Mouse (Mus musculus): ENCODE data around the gene Mical3.

GRCm38 (mm10) chr6:121109998-121110603 lies 20.7 kb downstream of the Mical3 start:
- TF ChIP-seq CTCF (IDR thresholded peaks at IDR 0.05; ENCODE audit: borderline replicate concordance, insufficient read depth, low read length): no peak
- TF ChIP-seq POLR2A (IDR thresholded peaks at IDR 0.05; ENCODE audit: low read depth, low read length): peak; percentile 71
